Mouse (Mus musculus): ENCODE data around the gene Sars.
A peak's percentile ranks its signal among the peaks of the same experiment; 100 is the strongest.

Gene Sars

GRCm38 (mm10) chr3:108424944-108425623, 19.9 kb downstream of the Sars start:
- no peak for DNase-seq (ENCODE audit: low read depth)

GRCm38 (mm10) chr3:108423844-108424801, 20.9 kb downstream of the Sars start:
- peak; percentile 54 for DNase-seq (ENCODE audit: low read depth)

- DNase-seq (ENCODE audit: low read depth) = no peak
These were observed 22.0 kb downstream of the Sars start for GRCm38 (mm10) chr3:108423006-108423405.

DNA sequence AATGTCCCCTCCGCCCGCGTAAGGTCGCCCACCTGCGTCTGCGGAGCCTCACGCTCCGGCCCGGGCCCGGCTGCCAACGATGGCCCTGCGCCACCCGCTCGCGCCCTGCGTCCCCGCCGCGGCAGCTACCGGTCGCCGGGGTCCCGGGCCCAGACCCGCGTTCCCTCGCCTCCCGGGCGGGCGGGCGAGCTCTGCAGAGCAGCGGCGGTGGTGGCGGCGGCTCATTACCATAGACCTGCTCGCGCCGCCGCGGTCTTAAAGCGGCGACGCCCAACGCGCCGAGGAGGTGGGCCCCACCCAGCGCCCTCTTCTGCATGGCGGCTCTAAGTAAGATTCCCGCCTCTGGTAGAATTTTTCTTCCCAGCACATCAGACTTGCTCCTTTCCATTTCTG, 29.2 kb downstream of the Sars start:
- DNase-seq (ENCODE audit: low read depth) = peak; percentile 82

DNA sequence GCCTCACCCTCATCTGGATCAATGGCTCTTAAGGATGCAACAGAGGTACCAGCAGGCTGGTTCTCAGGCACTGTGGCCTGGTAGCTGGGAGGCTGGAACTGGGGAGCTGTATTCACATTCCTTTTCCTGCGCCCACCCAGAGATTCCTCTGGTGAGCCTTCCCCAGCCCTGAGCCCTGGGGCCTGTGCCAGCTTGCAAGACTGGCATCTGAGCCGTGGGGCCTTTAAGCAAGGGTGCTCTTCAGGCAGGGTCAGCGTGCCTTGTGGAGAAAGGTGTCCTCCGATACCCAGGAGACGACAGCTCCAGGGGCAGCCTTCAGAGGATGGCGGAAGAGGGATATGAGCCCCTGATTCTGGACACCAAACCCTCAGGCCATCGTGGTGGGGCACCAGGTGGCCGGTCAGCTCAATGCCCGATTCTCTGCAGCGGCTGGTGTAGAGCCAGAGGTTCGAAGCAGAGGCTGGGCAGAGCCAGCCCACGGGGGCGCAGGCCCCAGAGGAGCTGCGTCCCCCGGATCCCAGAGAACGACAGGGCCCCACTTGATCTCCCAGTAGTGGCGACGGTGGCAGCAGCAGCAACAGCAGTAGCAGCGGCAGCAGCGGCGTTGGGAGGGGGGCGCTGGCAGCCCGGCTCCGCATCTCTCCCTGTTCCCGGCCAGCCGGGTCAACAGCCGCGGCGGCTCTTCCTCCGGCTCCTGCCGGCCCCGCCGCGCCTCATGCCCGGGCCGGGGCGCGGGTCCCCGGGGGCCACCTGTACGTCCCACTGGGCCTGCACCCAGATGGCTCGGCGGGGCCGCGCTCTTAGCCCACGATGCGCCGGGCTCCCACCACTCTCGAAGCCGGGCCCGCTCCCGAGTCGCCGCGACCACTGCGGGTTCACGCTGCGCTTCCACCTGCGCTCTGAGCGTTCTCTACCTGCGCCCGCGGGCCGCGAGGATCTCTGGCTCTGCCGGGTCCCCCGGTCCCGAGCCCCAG, 29.9 kb downstream of the Sars start, which contains the start of gene Celsr2:
Gene Celsr2 (minus strand): TSS at position 696 of the 974 bp plus-strand sequence.
- DNase-seq (ENCODE audit: low read depth) = no peak

- no peak for DNase-seq (ENCODE audit: low read depth)
These were observed 31.2 kb downstream of the Sars start for GRCm38 (mm10) chr3:108413634-108414360.

DNA sequence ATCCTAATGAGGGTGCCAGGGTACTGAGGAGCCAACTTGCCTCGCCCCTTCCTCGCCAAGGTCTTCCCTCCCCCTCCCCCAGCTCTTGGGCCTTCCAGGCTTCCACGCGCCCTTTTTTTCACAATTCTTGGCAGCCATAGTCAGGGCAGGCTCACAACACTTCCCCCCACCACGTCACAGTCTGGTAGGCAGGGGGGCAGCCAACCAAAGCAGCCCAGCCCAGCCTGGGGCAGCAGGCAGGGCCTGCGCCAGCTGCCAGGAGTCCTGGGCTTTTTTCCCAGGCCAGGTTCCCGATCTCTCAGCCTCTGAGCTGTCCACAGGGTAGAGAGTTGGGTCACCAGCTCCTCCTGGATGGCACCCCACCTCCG, 33.3 kb downstream of the Sars start:
- DNase-seq (ENCODE audit: low read depth) = no peak

DNA sequence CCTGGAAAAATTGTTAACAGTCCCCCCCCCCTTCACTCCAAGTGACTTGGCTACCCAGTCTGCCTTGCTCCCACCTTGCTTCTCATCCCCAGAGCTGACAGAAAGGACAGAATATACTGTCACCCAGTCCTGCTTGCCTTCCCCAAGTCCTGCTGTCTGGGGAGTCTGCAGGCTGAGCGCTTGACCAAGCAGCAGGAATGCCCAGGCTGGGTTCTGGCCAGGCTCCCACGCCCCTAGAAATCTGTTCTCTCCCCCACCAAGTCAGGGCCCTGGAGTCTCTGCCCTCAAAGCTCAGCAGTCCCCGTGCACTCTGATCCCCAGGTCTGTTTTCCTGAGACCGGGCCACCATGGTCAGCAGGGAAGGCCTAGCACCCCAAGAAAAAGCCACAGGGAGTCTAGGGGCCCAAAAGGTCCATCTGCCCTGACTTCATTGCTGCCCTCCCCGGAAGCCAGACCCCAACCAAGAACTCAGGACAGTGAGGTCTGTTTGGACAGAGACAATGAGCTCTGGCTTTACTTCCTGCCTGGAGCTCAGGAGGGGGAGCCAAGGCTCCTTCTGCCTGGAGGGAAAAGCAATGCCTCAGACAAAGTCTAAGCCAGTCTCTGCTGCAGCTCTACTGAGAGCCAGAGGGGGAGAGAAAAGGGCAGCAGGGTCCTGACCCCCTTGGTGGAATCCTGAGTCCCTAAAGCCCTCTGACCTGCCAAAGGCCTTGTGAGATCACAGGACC, 33.8 kb downstream of the Sars start:
- no peak for DNase-seq (ENCODE audit: low read depth)

DNA sequence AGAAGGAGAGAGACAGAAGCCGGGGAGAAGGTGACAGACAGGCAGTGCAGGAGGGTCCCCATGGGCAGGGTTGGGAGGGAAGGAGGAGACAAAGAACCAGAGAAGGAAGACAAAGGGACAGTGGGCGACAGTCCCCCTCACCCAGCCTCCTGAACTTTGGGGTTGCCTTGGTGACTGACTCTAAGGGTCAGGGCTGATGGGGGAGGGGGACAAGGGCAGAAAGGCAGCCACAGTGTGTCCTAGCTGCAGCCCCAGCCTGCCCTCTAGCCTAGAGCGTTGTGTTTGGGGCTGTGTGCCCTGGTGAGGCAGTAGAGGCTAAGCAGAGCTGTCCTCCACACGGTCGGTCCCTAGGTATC, 34.7 kb downstream of the Sars start:
- no peak for DNase-seq (ENCODE audit: low read depth)

DNA sequence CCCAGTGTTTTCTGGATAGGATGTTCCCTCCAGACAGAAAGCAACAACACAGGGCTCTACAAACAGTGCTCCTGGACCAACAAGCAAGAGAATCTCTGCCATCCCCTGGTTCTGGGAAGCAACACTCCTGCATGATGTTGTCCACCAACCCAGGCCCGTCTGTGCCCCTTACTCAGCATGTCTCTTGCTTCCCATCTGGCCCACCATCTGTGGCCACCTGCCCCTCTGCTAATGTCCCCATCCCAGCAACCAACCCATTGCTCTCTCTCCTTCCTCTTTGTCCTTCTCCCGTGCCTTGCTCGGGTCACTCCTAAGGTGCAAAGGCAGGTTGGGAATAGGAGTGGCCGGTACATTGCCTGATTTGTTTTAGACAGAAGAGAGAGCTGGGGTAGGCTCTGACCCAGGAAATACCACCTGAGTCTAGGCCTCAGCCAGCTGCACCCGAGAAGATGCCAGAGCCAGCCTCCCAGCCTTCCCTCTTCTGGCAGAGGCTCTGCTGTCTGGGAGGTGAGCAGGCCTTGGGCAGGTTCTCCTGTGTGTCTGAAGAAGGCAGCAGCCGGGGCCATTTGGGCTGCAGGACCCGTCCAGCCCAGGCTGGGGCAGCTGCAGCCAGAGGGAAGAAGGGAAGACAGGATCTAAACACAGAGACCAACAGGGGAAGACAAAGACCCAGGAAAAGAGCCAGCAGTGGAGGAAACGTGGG, 35.2 kb downstream of the Sars start:
- no peak for DNase-seq (ENCODE audit: low read depth)

- no peak for DNase-seq (ENCODE audit: low read depth)
These were observed 36.4 kb downstream of the Sars start for GRCm38 (mm10) chr3:108408517-108409008.

GRCm38 (mm10) chr3:108406306-108406885, 38.6 kb downstream of the Sars start:
- no peak for DNase-seq (ENCODE audit: low read depth)

GRCm38 (mm10) chr3:108405536-108406305, 39.3 kb downstream of the Sars start:
- DNase-seq (ENCODE audit: low read depth) = no peak

DNA sequence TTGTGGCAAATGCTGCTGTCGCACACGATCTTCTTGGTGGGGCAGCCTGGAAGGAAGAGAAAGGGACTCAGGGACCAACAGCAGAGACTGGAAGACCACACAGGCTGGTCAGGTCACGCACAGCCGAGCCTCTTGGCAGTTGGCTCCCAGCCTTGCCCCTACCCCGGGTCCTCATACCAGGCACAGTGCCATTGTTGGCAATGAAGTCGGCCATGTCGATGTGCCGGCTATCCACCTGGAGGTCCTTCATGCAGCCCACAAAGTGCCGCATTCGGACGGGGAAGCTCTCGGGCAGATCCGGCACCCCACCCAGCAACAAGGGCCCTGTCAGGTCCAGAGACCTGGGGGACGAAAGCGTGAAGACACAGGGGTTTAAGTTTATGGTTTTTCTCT, 42.5 kb downstream of the Sars start:
- DNase-seq (ENCODE audit: low read depth) = no peak

GRCm38 (mm10) chr3:108401692-108402527, 43.1 kb downstream of the Sars start:
- DNase-seq (ENCODE audit: low read depth) = peak; percentile 95

DNA sequence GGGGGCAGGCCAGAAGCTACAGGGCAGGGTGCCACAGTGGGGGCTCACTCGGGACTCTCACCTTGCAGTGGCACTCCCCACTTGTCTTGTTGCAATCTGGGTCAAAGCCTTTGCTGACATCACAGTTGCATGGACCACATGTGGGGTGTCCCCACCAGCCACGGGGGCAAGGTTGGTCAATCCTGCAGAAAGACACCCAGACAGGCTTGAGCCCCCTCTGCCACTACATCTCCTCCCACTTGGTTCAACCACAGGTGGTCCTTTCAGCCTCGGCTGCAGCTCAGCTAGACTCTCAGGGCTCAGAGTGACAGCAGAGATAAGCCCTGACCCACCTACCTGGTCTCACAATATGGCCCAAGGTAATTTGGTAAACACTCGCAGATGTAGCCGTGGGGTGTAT, 44.6 kb downstream of the Sars start:
- DNase-seq (ENCODE audit: low read depth) = no peak

GRCm38 (mm10) chr3:108398281-108398680, 46.7 kb downstream of the Sars start:
- DNase-seq (ENCODE audit: low read depth) = no peak

GRCm38 (mm10) chr3:108392793-108393192, 52.2 kb downstream of the Sars start:
- DNase-seq (ENCODE audit: low read depth) = no peak

All from naive thymus-derived CD4-positive, alpha-beta T cell, adult 2 months (primary cell).